Mouse (Mus musculus) brain, embryonic 14.5 days (tissue): Measurements from ENCODE around the gene Dcx. TPM values are rescaled to one million over a fixed set of nuclear protein-coding genes. Genes with fewer than 3 reads are reported as not detected.

Experiments used
- DNase-seq: peaks from one replicate; pipeline ENCODE4 v3.0.0-alpha.2; 2011; ENCODE audit warnings: low read depth
- CTCF ChIP-seq: fragments of 200-500 bp; IDR thresholded peaks from 2 replicates; pipeline ENCODE4 v1.5.1; 2012; ENCODE audit warnings: inconsistent platforms, mild to moderate bottlenecking, moderate library complexity, borderline replicate concordance; ENCODE audit not compliant: insufficient read depth, insufficient read length; ENCODE audit errors: extremely low read depth
- POLR2A ChIP-seq: fragments of 200-500 bp; IDR thresholded peaks from 2 replicates; pipeline ENCODE4 v1.6.1; 2012; ENCODE audit warnings: mild to moderate bottlenecking, inconsistent platforms, borderline replicate concordance; ENCODE audit not compliant: poor library complexity, insufficient read depth, insufficient read length, severe bottlenecking; ENCODE audit errors: extremely low read depth
- polyA plus RNA-seq: library from polyadenylated mRNA; depleted of rRNA; stranded (reverse); fragments of >200 nt; gene quantifications from 2 replicates; pipeline ENCODE4 v1.2.3, GENCODE M21; 2012; rRNA removed

Dcx gene
- polyA plus RNA-seq, 1 experiment, result 313 TPM

DNA sequence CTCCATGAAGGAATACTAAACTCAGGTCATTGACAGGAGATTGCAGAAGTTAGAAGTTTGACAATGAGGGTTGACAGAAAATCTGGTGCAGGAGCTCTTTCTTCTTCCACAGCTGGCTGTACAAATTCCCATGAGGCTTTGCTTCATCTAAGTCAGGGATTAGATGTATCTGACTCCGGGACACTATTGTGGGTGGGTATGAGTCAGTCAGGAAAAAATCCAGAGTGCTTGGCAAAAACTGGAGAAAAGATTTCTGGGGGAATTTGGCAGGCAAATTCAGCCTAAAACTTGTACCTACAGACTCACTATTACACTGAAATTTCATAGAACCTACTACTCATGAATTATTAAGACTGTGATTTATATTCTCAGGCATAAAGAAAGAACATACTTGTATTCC is 117.2 kb downstream of the Dcx start:
- no peak for TF ChIP-seq POLR2A
- no peak for TF ChIP-seq CTCF
- no peak for DNase-seq

Other genes with a start within 250 kb of the Dcx start
- gene Capn6, start 105.9 kb downstream of the Dcx start, polyA plus RNA-seq, result 7.5 and 9.5 TPM in 2 replicates
- 0.25 and 0.30 TPM in 2 replicates for gene A730046J19Rik, start 220.4 kb upstream of the Dcx start, polyA plus RNA-seq